Mouse (Mus musculus) thymus, adult 2 months (tissue): Measurements from ENCODE around the gene Cnot9.
"Not testable (repeated sequence)": the region's sequence is repeated elsewhere in the genome, so short reads cannot be mapped to it uniquely, and the experiment has no call there.

Source experiments
- CTCF ChIP-seq: fragments of 200-500 bp; IDR thresholded peaks from 2 replicates; pipeline ENCODE4 v1.5.1; 2012; ENCODE audit warnings: mild to moderate bottlenecking, control low read depth, low read length, moderate library complexity, borderline replicate concordance; ENCODE audit not compliant: control insufficient read depth, poor library complexity, insufficient read depth; ENCODE audit errors: extremely low read depth
- POLR2A ChIP-seq: fragments of 200-500 bp; IDR thresholded peaks from 2 replicates; pipeline ENCODE4 v1.6.1; 2012; ENCODE audit warnings: mild to moderate bottlenecking, low read length, control low read depth, moderate library complexity; ENCODE audit not compliant: control insufficient read depth, poor library complexity, insufficient read depth; ENCODE audit errors: extremely low read depth

GRCm38 (mm10) chr1:74512999-74513398, 7.1 kb downstream of the Cnot9 start:
- TF ChIP-seq CTCF, POLR2A: not testable (repeated sequence)
